Mouse (Mus musculus) brain, adult 10 weeks (tissue): ENCODE data around the gene Vmn1r193. TPM values are rescaled to one million over a fixed set of nuclear protein-coding genes. Genes with fewer than 3 reads are reported as not detected.

Experiments used
- polyA plus RNA-seq: library from polyadenylated mRNA; stranded (reverse); fragments of 350-450 nt; fragmentation: Illumina TruSeq; extraction: RNeasy Lipid Tissue Mini Kit (QIAGEN cat#74804); gene quantifications from one replicate; pipeline ENCODE4 v1.2.3, GENCODE M21; 2015; ENCODE audit warnings: low read depth, low replicate concordance

Gene Vmn1r193
- polyA plus RNA-seq = not detected

GRCm38 (mm10) chr13:22223060-22223459, at the start of gene Vmn1r193:
TSS of gene Vmn1r193 (minus strand) at chr13:22223160.

GRCm38 (mm10) chr13:22270222-22270621, 47.3 kb upstream of the Vmn1r193 start, which contains the start of gene Vmn1r195:
TSS of gene Vmn1r195 (plus strand) at chr13:22270522.

GRCm38 (mm10) chr13:22243915-22244314, 21.0 kb upstream of the Vmn1r193 start, which contains the start of gene Vmn1r194:
TSS of gene Vmn1r194 (plus strand) at chr13:22244215.

GRCm38 (mm10) chr13:22191041-22191440, 31.9 kb downstream of the Vmn1r193 start, which contains the start of gene Vmn1r192:
TSS of gene Vmn1r192 (minus strand) at chr13:22191141.

GRCm38 (mm10) chr13:22183869-22184268, 39.1 kb downstream of the Vmn1r193 start, which contains the start of gene Vmn1r191:
TSS of gene Vmn1r191 (minus strand) at chr13:22183969.

Other genes with a start within 250 kb of the Vmn1r193 start
- not detected for gene Pom121l2, start 242.0 kb downstream of the Vmn1r193 start, polyA plus RNA-seq
- gene Prss16, start 213.4 kb downstream of the Vmn1r193 start, polyA plus RNA-seq = 1.8 TPM
- gene Hist1h2ah, start 187.6 kb downstream of the Vmn1r193 start, polyA plus RNA-seq = not detected
- not detected for gene Hist1h2bk, start 187.3 kb downstream of the Vmn1r193 start, polyA plus RNA-seq
- gene Hist1h4i, start 181.8 kb downstream of the Vmn1r193 start, polyA plus RNA-seq = 6.2 TPM
- not detected for gene Hist1h2ag, start 180.2 kb downstream of the Vmn1r193 start, polyA plus RNA-seq
- gene Hist1h2bj, start 179.9 kb downstream of the Vmn1r193 start, polyA plus RNA-seq = not detected
- not detected for gene Vmn1r188, start 138.7 kb downstream of the Vmn1r193 start, polyA plus RNA-seq
- not detected for gene Vmn1r189, start 117.3 kb downstream of the Vmn1r193 start, polyA plus RNA-seq
- not detected for gene Vmn1r191, start 39.2 kb downstream of the Vmn1r193 start, polyA plus RNA-seq
- not detected for gene Vmn1r192, start 32.0 kb downstream of the Vmn1r193 start, polyA plus RNA-seq
- gene Vmn1r194, start 21.1 kb upstream of the Vmn1r193 start, polyA plus RNA-seq = not detected
- gene Vmn1r195, start 47.4 kb upstream of the Vmn1r193 start, polyA plus RNA-seq = not detected
- gene Vmn1r196, start 66.8 kb upstream of the Vmn1r193 start, polyA plus RNA-seq = not detected
- not detected for gene Vmn1r197, start 101.4 kb upstream of the Vmn1r193 start, polyA plus RNA-seq
- not detected for gene Vmn1r198, start 127.2 kb upstream of the Vmn1r193 start, polyA plus RNA-seq
- gene Vmn1r199, start 156.7 kb upstream of the Vmn1r193 start, polyA plus RNA-seq = not detected
- not detected for gene Vmn1r200, start 167.2 kb upstream of the Vmn1r193 start, polyA plus RNA-seq
- gene Vmn1r201, start 248.8 kb upstream of the Vmn1r193 start, polyA plus RNA-seq = not detected